Mouse (Mus musculus) kidney, postnatal 14 days (tissue): ENCODE results near the gene Ccdc187.

Experiments used
- DNase-seq: peaks from one replicate; pipeline ENCODE4 v3.0.0; 2022; ENCODE audit warnings: mixed read lengths

The Ccdc187 gene

DNA sequence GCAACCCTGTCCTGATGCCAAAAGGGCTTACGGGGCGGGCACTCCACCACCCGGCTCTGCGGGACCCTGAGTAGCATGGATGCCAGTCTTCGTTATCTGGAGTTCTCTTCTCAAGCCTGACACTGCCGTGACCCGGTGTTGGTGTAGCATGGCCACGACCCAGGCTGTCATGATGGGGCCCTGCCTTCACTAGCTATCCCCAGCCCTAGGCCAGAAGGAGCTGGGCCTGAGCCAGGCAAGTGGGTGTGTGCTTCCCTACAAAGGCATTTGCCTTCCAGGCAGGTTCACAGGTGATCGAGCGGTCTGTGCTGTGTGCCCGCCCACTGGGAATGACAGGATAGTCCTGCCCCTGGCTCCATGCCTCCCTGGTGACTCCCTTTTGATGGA, 21.6 kb upstream of the Ccdc187 start:
- DNase-seq: peak; percentile 69

GRCm38 (mm10) chr2:26315072-26315924, 20.9 kb upstream of the Ccdc187 start, which contains the start of gene Gpsm1:
Gpsm1 (plus strand) TSS chr2:26315515.
- DNase-seq: peak; percentile 93

- peak; percentile 75 for DNase-seq
These were observed 20.1 kb upstream of the Ccdc187 start for GRCm38 (mm10) chr2:26314281-26315071.

- no peak for DNase-seq
These were observed 19.0 kb upstream of the Ccdc187 start for GRCm38 (mm10) chr2:26313394-26313793.

DNA sequence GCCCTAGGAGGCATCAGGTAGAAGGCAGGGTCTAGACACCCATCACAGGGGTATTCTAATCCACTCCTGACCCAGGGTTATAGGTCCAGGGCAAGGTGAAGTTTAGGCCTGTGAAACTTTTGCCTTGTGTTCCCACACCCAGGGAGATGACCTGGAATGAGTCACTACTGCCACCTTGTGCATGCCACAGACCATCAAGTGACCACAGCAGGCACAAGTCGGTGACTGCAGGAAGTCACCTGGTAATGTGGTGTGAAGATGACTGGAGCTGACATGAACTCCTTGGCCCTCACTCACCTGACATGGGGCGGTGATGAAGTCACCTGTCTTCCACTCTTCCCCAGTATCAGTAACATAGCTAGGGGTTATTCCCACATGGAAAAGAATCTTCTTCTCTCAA, 18.5 kb upstream of the Ccdc187 start:
- DNase-seq: peak; percentile 42

DNA sequence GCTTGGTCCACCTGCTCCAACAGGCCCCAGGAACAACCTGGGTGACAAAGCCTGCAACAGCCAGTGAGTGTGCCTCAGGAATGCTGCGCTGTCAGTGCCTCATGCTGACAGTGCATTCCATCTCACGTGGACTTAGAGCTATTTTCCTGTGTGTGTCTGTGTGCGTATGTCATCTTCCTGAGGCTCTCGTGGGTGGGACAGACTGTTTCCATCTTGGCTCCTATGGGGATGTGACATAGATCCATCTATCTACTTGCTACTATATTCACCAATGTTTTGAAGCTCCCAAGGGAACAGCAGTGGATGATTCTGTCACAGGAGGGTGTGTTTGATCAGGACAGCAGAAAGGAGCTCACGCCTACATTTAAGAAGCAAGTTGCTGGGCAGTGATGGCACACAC, 17.6 kb upstream of the Ccdc187 start:
- no peak for DNase-seq

DNA sequence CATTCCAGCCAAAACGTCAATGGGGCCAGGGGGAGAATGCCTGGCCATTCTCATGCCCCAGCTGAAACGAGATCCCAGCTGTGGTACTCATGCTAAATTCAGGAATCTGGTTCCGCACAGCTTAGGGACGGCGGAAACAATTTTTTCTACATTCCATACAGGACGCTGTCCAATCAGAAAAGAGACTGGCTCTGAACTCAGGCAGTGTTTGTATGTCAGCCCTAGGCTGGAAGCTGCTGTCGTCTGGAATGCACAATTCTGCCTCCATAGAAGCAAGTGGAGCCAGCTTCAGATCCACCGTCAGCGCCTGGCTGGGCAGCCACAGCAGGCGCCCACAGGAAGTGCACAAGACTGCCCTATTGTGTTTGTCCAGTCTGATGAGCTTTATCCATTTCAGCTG, 15.4 kb upstream of the Ccdc187 start:
- DNase-seq: peak; percentile 71

- no peak for DNase-seq
These were observed 12.3 kb upstream of the Ccdc187 start for GRCm38 (mm10) chr2:26306702-26307101.

GRCm38 (mm10) chr2:26305555-26305954, 11.2 kb upstream of the Ccdc187 start:
- no peak for DNase-seq

DNA sequence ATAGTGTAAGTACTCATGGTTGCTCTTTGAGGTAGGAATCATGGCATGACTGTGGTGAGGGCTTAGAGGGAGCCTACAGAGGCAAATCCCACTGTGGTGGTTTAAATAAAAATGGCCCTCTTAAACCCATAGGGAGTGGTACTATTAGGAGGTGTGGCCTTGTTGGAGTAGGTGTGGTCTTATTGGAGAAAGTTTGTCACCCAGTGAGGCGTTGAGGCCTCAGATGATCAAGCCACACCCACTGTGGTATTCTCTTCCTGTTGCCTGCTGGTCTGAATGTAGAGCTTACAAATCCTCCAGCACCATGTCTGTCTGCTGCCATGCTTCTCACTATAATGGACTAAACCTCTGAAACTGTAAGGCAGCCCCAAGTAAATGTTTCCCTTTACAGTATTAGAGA, 10.4 kb upstream of the Ccdc187 start:
- no peak for DNase-seq

DNA sequence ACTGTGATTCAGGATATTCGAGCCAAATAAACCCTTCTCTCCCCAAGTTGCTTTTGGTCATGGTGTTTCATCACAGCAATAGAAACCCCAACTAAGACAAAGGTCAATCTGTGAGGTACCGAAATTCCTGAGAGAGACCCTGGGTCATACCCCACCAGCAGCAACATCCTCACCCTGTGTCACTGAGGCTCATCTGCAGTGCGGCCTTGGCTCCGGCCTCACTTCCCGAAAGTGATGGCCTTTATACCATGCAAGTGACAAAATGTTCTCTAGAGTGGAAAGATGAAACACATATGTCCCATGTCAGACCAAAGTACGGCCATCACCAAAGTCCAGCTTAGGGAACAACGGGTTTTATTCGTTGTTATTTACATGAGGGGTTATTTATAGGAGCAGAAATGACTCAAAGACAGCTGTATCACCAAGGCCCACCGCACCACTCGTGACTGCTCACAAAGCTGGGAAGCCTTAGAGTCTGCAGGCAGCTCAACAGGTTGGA, 7.7 kb upstream of the Ccdc187 start:
- peak; percentile 38 for DNase-seq

DNA sequence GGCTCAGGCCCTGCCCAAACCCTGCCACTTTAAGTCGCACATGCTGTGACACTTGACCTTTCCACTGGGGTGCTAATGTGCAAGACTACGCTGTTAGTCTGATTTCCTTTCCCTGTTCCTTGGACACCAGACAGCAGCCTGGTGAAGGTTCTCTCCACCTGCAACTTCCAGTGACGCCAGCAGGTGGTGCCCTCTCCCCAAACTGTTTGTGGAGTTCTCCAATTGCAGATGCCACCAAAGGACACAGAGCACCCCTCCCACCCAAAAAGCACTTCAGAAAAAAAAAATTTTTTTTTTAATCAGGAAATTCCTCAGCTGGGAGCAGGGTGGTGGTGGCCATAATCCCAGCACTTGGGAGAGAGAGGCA, 6.4 kb upstream of the Ccdc187 start:
- peak; percentile 90 for DNase-seq

DNA sequence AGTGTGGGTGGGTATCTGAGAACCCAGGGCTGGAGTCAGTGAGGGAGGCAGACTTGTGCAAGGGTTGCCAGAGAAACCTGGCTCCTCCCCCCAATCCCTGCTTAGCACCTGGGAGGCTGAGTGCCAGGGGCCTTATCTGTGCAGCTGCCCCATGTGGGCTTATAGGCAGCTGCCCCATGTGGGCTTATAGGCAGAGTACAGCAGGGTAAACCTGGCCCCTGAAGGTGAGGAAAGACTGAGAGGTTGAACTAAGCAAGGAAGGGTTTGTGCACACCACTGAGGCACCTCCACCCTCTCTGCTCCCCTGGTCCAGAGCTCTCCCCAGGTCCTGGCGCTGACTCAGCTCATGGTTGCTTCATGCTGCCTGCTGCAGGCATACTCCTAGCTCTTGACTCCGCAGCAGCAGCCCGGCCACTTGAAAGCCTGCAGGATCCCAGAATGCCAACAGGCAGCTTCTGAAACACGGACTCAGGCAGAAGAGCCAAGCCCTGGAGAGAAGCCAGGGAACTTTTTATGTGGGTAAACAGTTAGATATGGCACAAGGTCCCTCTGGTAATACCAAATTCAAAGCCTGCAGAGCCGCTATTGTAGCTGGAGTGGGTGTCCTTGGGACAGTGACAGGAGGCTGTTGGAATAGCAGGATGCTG, 5.9 kb upstream of the Ccdc187 start:
- no peak for DNase-seq

- no peak for DNase-seq
These were observed 5.0 kb upstream of the Ccdc187 start for GRCm38 (mm10) chr2:26299336-26299735.

DNA sequence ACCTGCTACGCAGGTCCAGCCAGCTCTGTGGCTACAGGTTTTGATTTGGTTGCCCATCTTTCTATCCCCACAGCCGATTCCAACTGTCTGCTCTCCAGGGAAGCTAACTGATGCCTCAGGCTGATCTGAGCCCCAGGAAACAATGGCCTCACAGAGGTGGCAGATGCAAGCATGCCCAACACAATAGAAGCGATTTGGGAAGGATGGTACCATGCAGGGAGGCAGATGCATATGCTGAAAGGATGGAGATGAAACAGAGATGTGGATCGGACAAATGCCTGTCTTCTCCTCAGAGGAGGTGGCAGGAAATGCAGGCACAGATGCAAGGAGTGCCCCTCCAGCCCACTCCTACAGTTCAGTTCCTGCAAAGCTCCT, 4.5 kb upstream of the Ccdc187 start:
- no peak for DNase-seq

GRCm38 (mm10) chr2:26298208-26298855, 4.0 kb upstream of the Ccdc187 start:
- DNase-seq: no peak

DNA sequence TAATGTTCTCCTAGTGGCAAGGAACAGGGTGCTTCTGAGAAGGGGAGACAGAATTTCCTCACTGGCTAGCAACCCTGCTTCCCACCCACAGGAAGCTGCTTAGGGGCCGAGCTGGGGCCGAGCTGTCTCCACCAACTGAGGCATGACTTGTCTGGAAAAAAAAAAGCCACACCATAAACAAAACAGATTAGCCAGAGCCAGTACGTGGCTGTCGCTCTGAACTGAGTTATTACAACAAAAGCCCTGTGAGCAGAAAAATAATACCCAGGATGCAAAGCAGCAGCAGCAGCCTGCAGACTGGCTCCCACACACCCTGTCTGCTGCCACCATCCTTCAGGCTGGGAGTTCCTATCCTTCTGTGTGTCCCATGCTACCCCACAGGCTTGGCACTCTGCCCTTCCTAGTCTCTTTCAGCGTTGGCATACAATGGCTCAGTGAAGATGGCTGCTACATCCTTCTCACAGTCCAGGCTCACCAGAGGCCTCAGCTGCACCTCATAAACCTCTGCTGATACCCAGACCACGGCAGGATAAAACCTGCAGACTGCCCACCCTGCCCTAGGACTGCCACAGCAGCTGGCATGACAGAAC, 2.3 kb upstream of the Ccdc187 start:
- no peak for DNase-seq

DNA sequence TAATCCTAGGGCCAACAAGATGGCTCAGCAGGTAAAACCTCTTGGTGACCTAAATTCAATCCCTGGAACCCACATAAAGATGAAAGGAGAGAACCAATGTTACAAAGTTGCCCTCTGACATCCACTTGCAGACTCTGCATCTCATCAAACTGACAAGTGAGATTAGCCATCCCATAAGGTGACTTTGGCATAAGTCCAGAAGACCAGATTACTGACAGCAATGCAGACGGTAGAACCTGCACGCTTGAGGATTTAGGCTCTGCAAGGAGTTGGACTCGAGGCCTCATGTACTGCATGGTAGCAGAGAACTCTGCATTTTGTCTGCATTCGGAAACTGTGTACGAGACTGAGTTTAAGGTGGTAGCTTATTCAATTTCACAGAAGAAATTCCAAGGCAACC, 4.2 kb downstream of the Ccdc187 start:
- no peak for DNase-seq

GRCm38 (mm10) chr2:26286391-26286790, 8.0 kb downstream of the Ccdc187 start:
- no peak for DNase-seq

- DNase-seq: peak; percentile 24
These were observed 8.6 kb downstream of the Ccdc187 start for GRCm38 (mm10) chr2:26285804-26286203.

- no peak for DNase-seq
These were observed 13.8 kb downstream of the Ccdc187 start for GRCm38 (mm10) chr2:26280594-26280993.

DNA sequence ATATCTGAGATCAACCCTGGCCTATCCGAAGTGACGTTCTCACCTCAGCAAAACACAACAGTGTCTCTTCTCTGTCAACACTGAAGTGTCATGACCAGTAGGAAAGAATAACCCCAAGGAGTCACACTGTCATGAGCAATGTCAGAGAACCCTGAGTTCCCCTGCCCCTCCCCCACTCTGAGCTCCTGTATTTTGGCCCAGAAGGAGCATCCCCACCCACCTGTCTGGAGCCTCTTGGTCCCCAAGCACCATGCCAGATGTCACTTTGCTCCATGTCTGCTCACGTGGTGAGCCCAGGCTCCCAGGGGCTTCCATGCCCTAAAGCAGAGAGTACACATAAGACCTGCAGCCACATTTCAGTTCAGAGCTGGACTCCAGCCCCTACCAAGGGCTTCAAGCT, 14.6 kb downstream of the Ccdc187 start:
- DNase-seq: no peak

GRCm38 (mm10) chr2:26273611-26274010, 20.7 kb downstream of the Ccdc187 start:
- peak; percentile 71 for DNase-seq
